Mouse (Mus musculus) retina, postnatal 7 days (tissue): Measurements from ENCODE around the gene Rpl13.
"Not testable (repeated sequence)": the region's sequence is repeated elsewhere in the genome, so short reads cannot be mapped to it uniquely, and the experiment has no call there.

ENCODE experiments used
- DNase-seq: peaks from one replicate; pipeline ENCODE4 v3.0.0-alpha.2; 2012; ENCODE audit warnings: low read depth, low spot score

Gene Rpl13

GRCm38 (mm10) chr8:123101735-123102685 is at the start of gene Rpl13:
Gene Rpl13 (plus strand): TSS chr8:123102350.
- DNase-seq: peak; percentile 88

GRCm38 (mm10) chr8:123062721-123063120 is 39.4 kb upstream of the Rpl13 start, which contains the start of gene Spg7:
Gene Spg7 (plus strand): TSS chr8:123062942.
- peak; percentile 46 for DNase-seq

GRCm38 (mm10) chr8:123064072-123064471 is 38.1 kb upstream of the Rpl13 start:
- no peak for DNase-seq

GRCm38 (mm10) chr8:123064809-123065213 is 37.3 kb upstream of the Rpl13 start:
- DNase-seq: no peak

GRCm38 (mm10) chr8:123065214-123066100 is 36.7 kb upstream of the Rpl13 start:
- peak; percentile 97 for DNase-seq

GRCm38 (mm10) chr8:123066101-123066683 is 36.0 kb upstream of the Rpl13 start:
- no peak for DNase-seq

GRCm38 (mm10) chr8:123071176-123071575 is 31.0 kb upstream of the Rpl13 start:
- DNase-seq: no peak

- no peak for DNase-seq
These were observed 24.9 kb upstream of the Rpl13 start for GRCm38 (mm10) chr8:123077213-123077612.

- DNase-seq: no peak
These were observed 19.2 kb upstream of the Rpl13 start for GRCm38 (mm10) chr8:123082993-123083392.

- no peak for DNase-seq
These were observed 18.5 kb upstream of the Rpl13 start for GRCm38 (mm10) chr8:123083610-123084009.

GRCm38 (mm10) chr8:123087289-123087688 is 14.9 kb upstream of the Rpl13 start:
- no peak for DNase-seq

GRCm38 (mm10) chr8:123097216-123097615 is 4.9 kb upstream of the Rpl13 start:
- DNase-seq: no peak

GRCm38 (mm10) chr8:123097786-123098584 is 4.2 kb upstream of the Rpl13 start:
- no peak for DNase-seq

GRCm38 (mm10) chr8:123100288-123100687 is 1.9 kb upstream of the Rpl13 start:
- no peak for DNase-seq

GRCm38 (mm10) chr8:123101244-123101643 is 906 bp upstream of the Rpl13 start:
- no peak for DNase-seq

GRCm38 (mm10) chr8:123102855-123103254 is 705 bp downstream of the Rpl13 start:
- DNase-seq: not testable (repeated sequence)

- DNase-seq: no peak
These were observed 1.1 kb downstream of the Rpl13 start for GRCm38 (mm10) chr8:123103285-123103684.

GRCm38 (mm10) chr8:123104046-123104767 is 2.1 kb downstream of the Rpl13 start:
- DNase-seq: no peak

GRCm38 (mm10) chr8:123105553-123106326 is 3.6 kb downstream of the Rpl13 start:
- DNase-seq: no peak
